Comparison of ENCODE assay signal across 19 mouse cellular contexts in genomic region chr6:142572876-142573275, GRCm38 (mm10). TPM values are rescaled to one million over a fixed set of nuclear protein-coding genes. Genes with fewer than 3 reads are reported as not detected.
A peak's percentile ranks its signal among the peaks of the same experiment; 100 is the strongest.
DNase-seq lines count a peak whose midpoint lies in the region; ATAC-seq and TF ChIP-seq lines count a peak whose summit lies in the region.
"Had no signal": no experiment of that assay in that cellular context is flagged by ENCODE, and none has a peak within 500 bp of the region (broad histone marks: within the 10 kb centered on the region; RNA-seq: fewer than 3 reads in every experiment).

No protein-coding gene starts in this region.

- TF ChIP-seq CTCF in lung, postnatal 0 days (IDR thresholded peaks at IDR 0.05), result no peak

- peak; percentile 75 for DNase-seq in lung, postnatal 0 days (ENCODE audit: low spot score)
- DNase-seq in lung, adult 18-20 months, result no peak
- peak; percentile 29 for DNase-seq in large intestine, adult 2 months (ENCODE audit: low read depth, low spot score)
- DNase-seq in adrenal gland, adult 18-20 months (ENCODE audit: low spot score in 2 of 2), result no peak
- no peak for DNase-seq in frontal cortex, adult 2 months (ENCODE audit: extremely low spot score in 1 of 2, low spot score in 1 of 2)
- DNase-seq: cerebellum, adult 9-11 months; heart, postnatal 14 days; kidney, adult 8-10 months; right cerebral cortex, postnatal 4 days; thymus, postnatal 36 days had no signal

- H3K4me2 ChIP-seq in lung, postnatal 0 days (replicated peaks; ENCODE audit: low read depth, low read length), result no peak overlapping the region
- no peak overlapping the region for H3K4me2 ChIP-seq in stomach, embryonic 15.5 days
- no peak overlapping the region for H3K4me2 ChIP-seq in intestine, embryonic 16.5 days (ENCODE audit: low read depth, low read length)
- H3K4me2 ChIP-seq: liver, embryonic 12.5 days had no signal

- TF ChIP-seq EP300 in lung, postnatal 0 days (IDR thresholded peaks at IDR 0.05), result peak; percentile 55; the same call in 1 of the 2 replicates

- peaks cover 3% of the 10 kb centered on the region; the same call in 1 of the 2 replicates for H3K4me1 ChIP-seq in lung, postnatal 0 days (ENCODE audit: insufficient read depth, low read depth, low read length)
- no peaks in the 10 kb centered on the region for H3K4me1 ChIP-seq in stomach, embryonic 15.5 days
- peaks cover 5% of the 10 kb centered on the region for H3K4me1 ChIP-seq in intestine, embryonic 16.5 days (ENCODE audit: control insufficient read depth, insufficient read depth, low read length)

- peak; percentile 42 for ATAC-seq in lung, postnatal 0 days
- peak; percentile 41 for ATAC-seq in activated CD4-positive, CD25-positive, alpha-beta regulatory T cell, adult 4 months
- ATAC-seq in stomach, embryonic 15.5 days (ENCODE audit: insufficient read depth, low FRiP score, low read depth), result no peak
- no peak; the same call in 1 of the 2 replicates for ATAC-seq in intestine, embryonic 16.5 days
- ATAC-seq: forebrain, embryonic 13.5 days; hindbrain, embryonic 16.5 days; liver, embryonic 12.5 days; midbrain, embryonic 15.5 days had no signal

- no peak overlapping the region for H3K9ac ChIP-seq in lung, postnatal 0 days (replicated peaks; ENCODE audit: low read depth)
- no peak overlapping the region for H3K9ac ChIP-seq in stomach, embryonic 15.5 days
- no peak overlapping the region for H3K9ac ChIP-seq in intestine, embryonic 16.5 days (ENCODE audit: low read depth, low read length)
- H3K9ac ChIP-seq: forebrain, embryonic 13.5 days; liver, embryonic 12.5 days; midbrain, embryonic 15.5 days; neural tube, embryonic 13.5 days had no signal

- H3K27ac ChIP-seq in lung, postnatal 0 days (ENCODE audit: low read length), result no peak overlapping the region
- H3K27ac ChIP-seq in stomach, embryonic 15.5 days, result 0 out of 2 replicates have a peak overlapping the region, but pooled peaks have one; percentile 92
- no peak overlapping the region for H3K27ac ChIP-seq in intestine, embryonic 16.5 days (ENCODE audit: low read length)
- H3K27ac ChIP-seq: forebrain, embryonic 13.5 days; liver, embryonic 12.5 days; macrophage; midbrain, embryonic 15.5 days; neural tube, embryonic 13.5 days had no signal

- H3K27me3 ChIP-seq in lung, postnatal 0 days (replicated peaks; ENCODE audit: insufficient read depth, low read length), result peaks cover 24% of the 10 kb centered on the region
- peaks cover 7% of the 10 kb centered on the region for H3K27me3 ChIP-seq in stomach, embryonic 15.5 days (replicated peaks)
- H3K27me3 ChIP-seq in intestine, embryonic 16.5 days (replicated peaks; ENCODE audit: control insufficient read depth, insufficient read depth, low read length), result peaks cover 14% of the 10 kb centered on the region; the same call in 1 of the 2 replicates

- 30% methylated on average over 6 of the region's 6 CpGs for WGBS in lung, postnatal 0 days
- 19% methylated on average over 6 of the region's 6 CpGs for WGBS in large intestine, adult 2 months
- WGBS in stomach, embryonic 15.5 days, result 35% methylated on average over 6 of the region's 6 CpGs
- 38% methylated on average over 6 of the region's 6 CpGs for WGBS in intestine, embryonic 16.5 days

- no peaks in the 10 kb centered on the region for H3K9me3 ChIP-seq in lung, postnatal 0 days (ENCODE audit: low read length)
- no peaks in the 10 kb centered on the region for H3K9me3 ChIP-seq in stomach, embryonic 15.5 days
- no peaks in the 10 kb centered on the region for H3K9me3 ChIP-seq in intestine, embryonic 16.5 days (ENCODE audit: control insufficient read depth, low read length)
- H3K9me3 ChIP-seq: forebrain, embryonic 13.5 days; liver, embryonic 12.5 days; midbrain, embryonic 15.5 days; neural tube, embryonic 13.5 days had no signal

- H3K36me3 ChIP-seq in lung, postnatal 0 days (ENCODE audit: insufficient read depth, low read length), result no peaks in the 10 kb centered on the region
- no peaks in the 10 kb centered on the region for H3K36me3 ChIP-seq in stomach, embryonic 15.5 days
- no peaks in the 10 kb centered on the region for H3K36me3 ChIP-seq in intestine, embryonic 16.5 days (ENCODE audit: control insufficient read depth, insufficient read depth, low read length)
- H3K36me3 ChIP-seq: liver, embryonic 12.5 days; midbrain, embryonic 15.5 days; neural tube, embryonic 13.5 days had no signal

- no peak overlapping the region for H3K4me3 ChIP-seq in lung, postnatal 0 days (ENCODE audit: low read depth, low read length)
- no peak overlapping the region for H3K4me3 ChIP-seq in stomach, embryonic 15.5 days (replicated peaks)
- no peak overlapping the region for H3K4me3 ChIP-seq in intestine, embryonic 16.5 days (ENCODE audit: low read length)
- H3K4me3 ChIP-seq: forebrain, embryonic 13.5 days; liver, embryonic 12.5 days; midbrain, embryonic 15.5 days had no signal

RNA-seq across cellular contexts. Expression of gene Kcnj8, which starts 1.5 kb away (rescaled TPM):
- polyA plus RNA-seq in lung, postnatal 0 days (2015; fragmentation: Nextera tagmentation; extraction: Ambion mirVana), result 17.7 and 21.5 TPM in 2 replicates
- under 1 TPM in 1 of 2 experiments, not detected in 1; 0.20 TPM for polyA plus RNA-seq in activated CD4-positive, CD25-positive, alpha-beta regulatory T cell, adult 4 months (2017; shearing (Covaris generic))
- 17.6 and 19.1 TPM in 2 replicates for polyA plus RNA-seq in large intestine, adult 2 months (2012; rRNA removed)
- 54.2 and 70.5 TPM in 2 replicates for polyA plus RNA-seq in stomach, embryonic 15.5 days (2015; fragmentation: Nextera tagmentation; extraction: Ambion mirVana)
- total RNA-seq in adrenal gland, adult 18-20 months (2021), result 10 to 100 TPM in 1 of 2 experiments, 1 to 10 TPM in 1; 6.4 to 10.9 TPM
- polyA plus RNA-seq in frontal cortex, adult 2 months (2012; rRNA removed), result 4.1 and 5.3 TPM in 2 replicates
- polyA plus RNA-seq in intestine, embryonic 16.5 days (2015; fragmentation: Nextera tagmentation; extraction: Ambion mirVana), result 30.1 and 35.7 TPM in 2 replicates
- polyA plus RNA-seq: macrophage had no signal

Comparison
In these comparisons a context has a peak if more than half of its experiments do, and no peak if none do; other contexts are left out.
1. DNase-seq: peak in lung, postnatal 0 days (single experiment) and large intestine, adult 2 months (single experiment); none in lung, adult 18-20 months (0 of 2), adrenal gland, adult 18-20 months (0 of 2) and frontal cortex, adult 2 months (0 of 2).
2. ATAC-seq: peak in lung, postnatal 0 days (single experiment) and activated CD4-positive, CD25-positive, alpha-beta regulatory T cell, adult 4 months (single experiment); none in stomach, embryonic 15.5 days (single experiment) and intestine, embryonic 16.5 days (single experiment).